Mouse (Mus musculus) cerebellum, postnatal 36 days (tissue): ENCODE data around the gene Drc3.

Source experiments
- DNase-seq, 2 experiments: peaks; one replicate each; pipeline ENCODE4 v3.0.0; 2021 to 2022; ENCODE audit warnings: mixed read lengths in 2 of 2

The Drc3 gene

GRCm38 (mm10) chr11:60352559-60353411, at the start of gene Drc3, which contains the start of gene Tom1l2:
Drc3 (plus strand) TSS chr11:60353329.
Tom1l2 (minus strand) TSS chr11:60352905.
- DNase-seq, result peak; percentile 98 to 99

- DNase-seq, result no peak
Measured at GRCm38 (mm10) chr11:60303497-60303896, 49.6 kb upstream of the Drc3 start.

GRCm38 (mm10) chr11:60305611-60306010, 47.5 kb upstream of the Drc3 start:
- no peak for DNase-seq

GRCm38 (mm10) chr11:60306834-60307233, 46.3 kb upstream of the Drc3 start:
- peak in 1 of 2 experiments; percentile 39 for DNase-seq

GRCm38 (mm10) chr11:60307375-60307825, 45.7 kb upstream of the Drc3 start:
- no peak for DNase-seq

GRCm38 (mm10) chr11:60308061-60308460, 45.1 kb upstream of the Drc3 start:
- DNase-seq, result no peak

- no peak for DNase-seq
Measured at GRCm38 (mm10) chr11:60308506-60309116, 44.5 kb upstream of the Drc3 start.

GRCm38 (mm10) chr11:60309875-60310274, 43.3 kb upstream of the Drc3 start:
- no peak for DNase-seq

GRCm38 (mm10) chr11:60311025-60311854, 41.9 kb upstream of the Drc3 start:
- DNase-seq, result peak; percentile 87 to 90

- peak; percentile 38 to 50 for DNase-seq
Measured at GRCm38 (mm10) chr11:60316250-60316649, 36.9 kb upstream of the Drc3 start.

- no peak for DNase-seq
Measured at GRCm38 (mm10) chr11:60316883-60317282, 36.2 kb upstream of the Drc3 start.

GRCm38 (mm10) chr11:60317376-60318102, 35.6 kb upstream of the Drc3 start:
- DNase-seq, result no peak

GRCm38 (mm10) chr11:60318716-60319115, 34.4 kb upstream of the Drc3 start:
- no peak for DNase-seq

- DNase-seq, result no peak
Measured at GRCm38 (mm10) chr11:60319257-60320066, 33.7 kb upstream of the Drc3 start.

- DNase-seq, result no peak
Measured at GRCm38 (mm10) chr11:60320426-60321037, 32.6 kb upstream of the Drc3 start.

GRCm38 (mm10) chr11:60321438-60321837, 31.7 kb upstream of the Drc3 start:
- no peak for DNase-seq

- no peak for DNase-seq
Measured at GRCm38 (mm10) chr11:60323731-60324130, 29.4 kb upstream of the Drc3 start.

- no peak for DNase-seq
Measured at GRCm38 (mm10) chr11:60330551-60330950, 22.6 kb upstream of the Drc3 start.

GRCm38 (mm10) chr11:60333461-60333860, 19.7 kb upstream of the Drc3 start:
- DNase-seq, result no peak

GRCm38 (mm10) chr11:60334124-60334523, 19.0 kb upstream of the Drc3 start:
- DNase-seq, result no peak

GRCm38 (mm10) chr11:60335771-60336170, 17.4 kb upstream of the Drc3 start:
- no peak for DNase-seq
